Mouse (Mus musculus): ENCODE measurements around the gene Tpo.

The Tpo gene

GRCm38 (mm10) chr12:30077056-30077455 lies 55.4 kb downstream of the Tpo start:
- DNase-seq (ENCODE audit: low read depth, low spot score): no peak

- no peak for DNase-seq (ENCODE audit: low read depth, low spot score)
Measured at GRCm38 (mm10) chr12:30076316-30076715, 56.1 kb downstream of the Tpo start.

DNA sequence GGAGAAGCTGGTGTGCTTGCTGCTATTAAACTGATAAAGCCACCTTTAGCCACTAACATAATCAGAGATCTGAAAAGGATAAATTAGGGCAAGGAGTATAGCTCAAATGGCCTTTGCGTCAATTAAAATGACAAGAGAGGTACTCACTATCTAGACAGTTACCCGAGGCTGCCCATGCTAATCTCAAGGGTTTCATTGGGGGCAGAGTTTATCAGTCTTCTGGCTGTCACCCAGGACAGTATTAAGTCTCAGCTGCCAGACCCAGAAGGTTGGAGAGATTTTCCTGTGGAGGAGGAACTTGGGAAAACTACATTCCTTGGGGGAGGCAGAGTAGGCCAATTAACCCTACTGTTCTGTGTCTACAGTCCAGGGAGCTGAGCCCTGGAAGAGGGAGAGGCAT lies 63.1 kb downstream of the Tpo start:
- DNase-seq (ENCODE audit: low read depth, low spot score): no peak

DNA sequence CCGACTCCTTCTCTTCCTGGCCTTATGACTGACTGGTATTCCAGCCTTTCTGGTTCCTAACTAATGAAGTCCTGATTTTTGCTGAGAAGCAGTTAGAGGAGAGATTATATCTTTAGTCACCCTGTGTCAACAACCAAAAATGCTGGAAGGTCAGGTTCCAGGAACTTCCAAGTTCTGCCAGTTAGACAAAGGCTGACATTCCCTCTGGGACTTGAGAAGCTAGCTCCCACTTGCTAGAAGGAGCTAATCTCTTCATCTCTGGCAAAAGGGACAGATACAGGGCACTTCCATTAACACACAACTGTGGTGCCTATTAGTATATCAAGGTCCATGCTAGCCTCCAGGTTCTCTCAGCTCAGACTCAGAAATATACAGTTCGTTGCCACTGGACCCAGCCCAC lies 64.6 kb downstream of the Tpo start:
- no peak for DNase-seq (ENCODE audit: low read depth, low spot score)

DNA sequence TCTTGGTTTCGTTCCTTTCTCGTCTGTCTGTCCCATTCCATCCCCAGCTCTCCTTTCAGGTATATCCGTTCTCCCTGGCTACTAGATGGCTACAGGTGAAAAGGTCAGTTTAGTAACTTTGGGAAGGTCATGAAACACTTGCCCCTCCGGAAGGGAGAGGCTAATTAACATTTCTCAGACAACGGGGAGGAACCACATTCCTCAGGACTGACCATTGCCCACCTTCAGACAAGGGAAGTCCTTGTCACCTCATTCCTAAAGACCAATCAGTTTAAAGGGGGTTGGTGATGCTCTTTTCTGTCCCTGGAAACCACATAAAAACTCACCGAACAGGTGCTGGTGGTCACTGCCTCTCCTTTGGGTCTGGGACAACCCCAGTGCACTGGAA lies 70.3 kb downstream of the Tpo start:
- no peak for DNase-seq (ENCODE audit: low read depth, low spot score)

- DNase-seq (ENCODE audit: low read depth, low spot score): no peak
Measured at GRCm38 (mm10) chr12:30061503-30062117, 70.8 kb downstream of the Tpo start.

GRCm38 (mm10) chr12:30058044-30058443 lies 74.4 kb downstream of the Tpo start:
- DNase-seq (ENCODE audit: low read depth, low spot score): no peak

DNA sequence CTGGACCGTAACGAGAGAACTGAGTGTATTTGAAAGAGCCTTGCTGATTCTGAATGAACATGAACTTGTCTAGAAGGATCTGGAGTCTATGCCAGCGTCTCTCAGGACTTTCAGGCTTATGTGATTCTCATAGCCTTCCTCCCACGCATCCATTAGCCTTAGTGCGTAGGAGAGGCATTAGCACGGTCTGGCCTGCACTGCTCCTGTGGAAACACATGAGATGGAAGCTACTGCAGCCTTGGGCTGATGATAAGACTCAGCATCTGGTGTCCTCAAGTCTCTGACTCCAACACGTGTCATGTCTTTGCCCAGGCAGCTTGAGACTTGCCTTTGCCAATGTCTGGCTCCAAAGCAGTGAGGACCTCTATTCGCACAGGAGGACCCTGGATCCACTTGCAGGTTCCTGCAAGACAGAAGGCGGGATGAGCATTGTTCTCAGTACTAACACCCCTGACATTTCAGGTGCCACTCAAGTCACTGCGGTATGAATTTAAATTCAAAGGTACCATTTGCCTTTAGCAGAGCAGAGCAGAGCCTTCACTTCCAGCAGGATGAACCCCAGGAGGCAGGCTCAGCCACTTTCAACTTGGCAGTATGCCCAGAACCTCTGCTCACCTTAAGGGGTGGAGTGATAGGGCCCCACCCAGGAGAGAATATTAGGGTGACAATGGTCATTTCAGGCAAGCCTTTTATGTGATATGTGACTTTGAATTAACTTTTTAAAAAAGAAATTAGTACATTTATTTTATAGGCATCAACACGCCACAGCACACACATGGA lies 77.5 kb downstream of the Tpo start:
- DNase-seq (ENCODE audit: low read depth, low spot score): no peak

GRCm38 (mm10) chr12:30050235-30050634 lies 82.2 kb downstream of the Tpo start:
- DNase-seq (ENCODE audit: low read depth, low spot score): peak; percentile 24

- no peak for DNase-seq (ENCODE audit: low read depth, low spot score)
Measured at GRCm38 (mm10) chr12:30049818-30050217, 82.6 kb downstream of the Tpo start.

DNA sequence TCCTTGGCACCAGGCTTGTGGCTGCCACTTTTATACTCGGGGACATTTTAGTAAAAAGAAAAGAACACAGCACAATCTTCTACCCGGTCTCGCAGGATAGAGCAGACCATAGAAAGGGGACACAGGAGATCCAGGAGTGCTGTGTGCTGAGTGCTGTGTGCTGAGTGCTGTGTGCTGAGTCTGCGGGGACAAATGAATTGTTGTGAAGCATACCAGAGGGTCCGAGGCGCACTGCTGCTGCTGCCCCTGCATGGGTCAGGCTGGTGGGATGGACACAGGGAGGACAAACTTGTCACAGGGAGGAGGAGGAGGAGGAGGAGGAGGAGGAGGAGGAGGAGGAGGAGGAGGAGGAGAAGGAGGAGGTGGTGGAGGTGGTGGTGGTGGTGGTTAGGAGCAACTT lies 83.6 kb downstream of the Tpo start:
- no peak for DNase-seq (ENCODE audit: low read depth, low spot score)

DNA sequence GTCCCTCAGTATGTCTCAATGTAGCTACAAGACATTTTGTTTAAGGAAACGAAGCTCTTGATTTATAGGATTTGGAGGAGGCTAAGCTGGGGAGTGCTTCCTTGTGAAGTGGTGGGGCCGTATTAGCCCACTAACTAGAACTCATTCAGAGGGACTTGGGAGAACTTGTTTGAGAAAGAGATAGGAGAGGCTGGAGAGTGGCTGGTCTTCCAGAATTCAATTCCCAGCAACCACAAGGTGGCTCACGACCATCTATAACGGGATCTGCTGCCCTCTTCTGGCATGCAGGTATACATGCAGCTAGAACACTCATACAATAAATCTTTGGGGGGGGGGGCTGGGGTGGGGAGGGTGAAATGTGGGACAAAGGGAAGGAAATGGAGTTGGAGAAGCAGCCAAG lies 92.3 kb downstream of the Tpo start:
- no peak for DNase-seq (ENCODE audit: low read depth, low spot score)

GRCm38 (mm10) chr12:30039565-30039964 lies 92.9 kb downstream of the Tpo start:
- DNase-seq (ENCODE audit: low read depth, low spot score): peak; percentile 14

GRCm38 (mm10) chr12:30036569-30037055 lies 95.8 kb downstream of the Tpo start:
- DNase-seq (ENCODE audit: low read depth, low spot score): peak; percentile 68

DNA sequence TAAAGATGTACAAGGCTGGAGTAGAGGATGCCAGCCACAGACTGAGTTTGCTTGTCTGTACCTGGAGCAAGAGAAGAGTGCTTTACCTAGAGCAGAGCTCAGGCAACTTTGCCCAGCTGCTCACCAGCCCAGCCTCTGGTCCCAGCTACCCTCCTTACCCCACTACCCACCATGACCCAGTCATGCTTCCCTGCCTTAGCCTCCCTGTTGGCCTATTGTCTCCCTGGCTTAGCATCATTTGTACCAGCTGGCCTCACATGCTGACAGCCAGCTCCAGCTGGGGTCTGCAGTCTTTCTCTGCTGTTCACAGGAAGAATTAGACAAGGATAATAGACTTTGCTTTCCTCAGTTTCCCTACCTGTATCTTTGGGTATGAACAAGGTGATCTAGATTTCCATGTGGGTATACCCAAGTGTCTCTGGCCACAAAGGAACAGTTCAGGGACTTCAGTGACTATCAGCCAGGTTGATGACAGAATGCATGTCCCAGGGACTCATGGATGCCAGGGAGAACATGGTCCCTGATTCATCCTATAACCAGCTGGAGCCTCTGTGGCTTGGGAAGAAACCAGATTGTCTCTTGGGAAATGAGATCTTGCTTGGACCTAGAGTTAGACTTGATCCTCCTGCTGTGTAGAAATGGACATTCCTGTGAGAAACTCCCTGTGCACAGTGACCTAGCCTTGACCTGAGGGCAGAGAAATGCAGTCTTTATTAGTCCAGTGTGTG lies 96.4 kb downstream of the Tpo start:
- DNase-seq (ENCODE audit: low read depth, low spot score): no peak

DNA sequence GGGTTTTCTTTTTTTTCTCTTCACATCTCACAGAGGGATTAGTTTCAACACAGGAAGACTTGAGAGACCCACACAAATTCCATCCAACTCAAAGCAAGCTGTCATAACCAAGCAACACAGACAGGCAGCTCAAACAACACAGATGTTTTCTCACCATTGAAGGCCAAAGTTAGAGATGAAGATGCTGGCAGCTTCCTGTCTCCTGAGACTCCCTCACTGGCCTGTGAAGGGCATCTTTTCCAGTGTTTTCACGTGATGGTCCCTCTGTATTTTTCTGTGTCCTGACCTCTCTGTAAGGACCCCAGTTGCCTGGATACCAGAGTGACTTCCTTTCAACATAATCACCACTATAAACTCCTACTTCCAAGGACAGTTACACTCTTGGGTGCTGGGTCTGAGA lies 97.0 kb downstream of the Tpo start:
- DNase-seq (ENCODE audit: low read depth, low spot score): no peak

- DNase-seq (ENCODE audit: low read depth, low spot score): no peak
Measured at GRCm38 (mm10) chr12:30034681-30035080, 97.7 kb downstream of the Tpo start.

- DNase-seq (ENCODE audit: low read depth, low spot score): no peak
Measured at GRCm38 (mm10) chr12:30030571-30030970, 101.9 kb downstream of the Tpo start.

GRCm38 (mm10) chr12:30029111-30029510 lies 103.3 kb downstream of the Tpo start:
- DNase-seq (ENCODE audit: low read depth, low spot score): no peak

GRCm38 (mm10) chr12:30027721-30028340 lies 104.6 kb downstream of the Tpo start:
- DNase-seq (ENCODE audit: low read depth, low spot score): no peak

GRCm38 (mm10) chr12:30024264-30024825 lies 108.1 kb downstream of the Tpo start:
- no peak for DNase-seq (ENCODE audit: low read depth, low spot score)

DNA sequence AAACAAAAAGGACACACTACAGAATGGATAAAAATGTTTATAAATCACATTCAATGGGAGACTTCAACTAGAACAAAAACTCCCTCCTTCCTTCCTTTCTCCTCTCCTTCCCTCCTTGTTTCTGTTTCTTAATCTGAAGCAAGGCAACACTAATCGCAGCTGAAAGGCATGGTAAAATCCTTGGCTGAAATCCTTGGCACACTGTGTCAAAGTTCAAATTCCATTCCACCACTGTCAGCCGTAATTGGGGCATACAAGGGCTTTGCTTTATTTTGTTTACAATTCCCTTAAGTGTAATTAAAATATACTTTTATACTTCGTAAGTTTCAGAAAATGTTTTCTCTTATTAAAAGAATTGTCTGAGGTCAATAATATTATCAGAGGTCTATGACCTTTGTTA lies 108.9 kb downstream of the Tpo start:
- DNase-seq (ENCODE audit: low read depth, low spot score): no peak
